Comparison of ENCODE assay signal across 10 mouse cellular contexts in the genomic region with DNA sequence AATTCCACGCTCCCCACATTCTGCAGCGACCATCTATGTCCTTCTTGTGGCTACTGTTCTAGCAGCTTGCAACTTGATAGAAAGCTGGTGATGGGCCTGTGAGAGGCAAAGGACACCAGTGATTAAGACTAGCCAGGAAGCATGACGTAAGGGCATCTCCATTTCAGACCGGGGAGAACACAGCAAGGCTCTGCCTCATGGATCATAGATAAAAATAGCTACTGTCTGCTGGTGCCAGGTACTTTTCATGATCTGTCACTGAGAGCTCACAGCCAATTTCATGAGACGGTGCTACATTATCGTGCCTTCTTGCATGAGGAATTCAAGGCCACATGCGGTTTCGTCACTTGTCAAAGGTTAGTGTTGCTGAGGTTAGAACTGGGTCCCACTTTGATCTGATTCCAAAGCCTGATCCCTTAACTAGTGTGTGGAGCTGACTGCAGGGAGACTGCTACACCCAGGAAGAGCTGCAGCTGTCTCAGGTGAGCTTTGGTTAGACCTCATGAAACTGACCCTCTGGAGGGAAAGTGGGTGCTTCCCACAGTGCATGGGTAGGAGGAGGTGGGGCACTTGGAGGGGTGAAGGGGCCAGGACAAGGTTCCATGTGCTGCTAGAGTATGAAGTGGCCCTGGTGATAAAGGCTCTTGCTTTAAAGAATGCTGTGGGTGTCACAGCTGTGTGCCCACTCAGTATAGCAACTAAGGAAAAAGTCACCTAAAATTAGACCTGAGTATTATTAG.
A peak's percentile ranks its signal among the peaks of the same experiment; 100 is the strongest.
DNase-seq lines count a peak whose midpoint lies in the region; ATAC-seq and TF ChIP-seq lines count a peak whose summit lies in the region.
"Had no signal": no experiment of that assay in that cellular context is flagged by ENCODE, and none has a peak within 500 bp of the region (broad histone marks: within the 10 kb centered on the region; RNA-seq: fewer than 3 reads in every experiment).

No protein-coding gene starts in this region.

- peak overlapping the region; percentile 33 for H3K4me2 ChIP-seq in heart, embryonic 16.5 days (ENCODE audit: low read depth, low read length)
- H3K4me2 ChIP-seq in stomach, postnatal 0 days (replicated peaks; ENCODE audit: low read depth), result no peak overlapping the region

- no peak for TF ChIP-seq CTCF in stomach, postnatal 0 days (IDR thresholded peaks at IDR 0.05; ENCODE audit: low read depth)

- peak; percentile 89 for ATAC-seq in heart, embryonic 16.5 days (replicated peaks; ENCODE audit: extremely low read depth, insufficient read depth, low FRiP score)
- no peak; the same call in 1 of the 2 replicates for ATAC-seq in stomach, postnatal 0 days (ENCODE audit: low FRiP score, low TSS enrichment)

- H3K9ac ChIP-seq in heart, embryonic 16.5 days (ENCODE audit: low read length), result peak overlapping the region; percentile 42
- H3K9ac ChIP-seq in stomach, postnatal 0 days (ENCODE audit: low read length), result no peak overlapping the region
- H3K9ac ChIP-seq: liver, embryonic 14.5 days had no signal

- H3K27ac ChIP-seq in heart, embryonic 16.5 days (ENCODE audit: low read length), result peak overlapping the region; percentile 83
- no peak overlapping the region for H3K27ac ChIP-seq in stomach, postnatal 0 days (replicated peaks)
- H3K27ac ChIP-seq: kidney, postnatal 0 days; liver, embryonic 14.5 days had no signal

- H3K27me3 ChIP-seq in heart, embryonic 16.5 days (ENCODE audit: control insufficient read depth, insufficient read depth, low read length), result no peaks in the 10 kb centered on the region
- H3K27me3 ChIP-seq in stomach, postnatal 0 days (ENCODE audit: control insufficient read depth, insufficient read depth, low read length), result no peaks in the 10 kb centered on the region

- 24% methylated on average over 8 of the region's 8 CpGs for WGBS in heart, embryonic 16.5 days
- 69% methylated on average over 8 of the region's 8 CpGs for WGBS in stomach, postnatal 0 days

- peaks cover 29% of the 10 kb centered on the region for H3K4me1 ChIP-seq in heart, embryonic 16.5 days (ENCODE audit: control insufficient read depth, insufficient read depth, low read length)
- H3K4me1 ChIP-seq in stomach, postnatal 0 days (replicated peaks; ENCODE audit: control insufficient read depth, insufficient read depth), result no peaks in the 10 kb centered on the region; the same call in 1 of the 2 replicates

- peak overlapping the region; percentile 1 for H3K4me3 ChIP-seq in heart, embryonic 16.5 days (ENCODE audit: low read length)
- H3K4me3 ChIP-seq in stomach, postnatal 0 days (ENCODE audit: low read depth, low read length), result no peak overlapping the region

- no peak for TF ChIP-seq EP300 in stomach, postnatal 0 days (optimal IDR thresholded peaks at IDR 0.05)

- H3K9me3 ChIP-seq in heart, embryonic 16.5 days (replicated peaks; ENCODE audit: control insufficient read depth, low read length), result no peaks in the 10 kb centered on the region
- no peaks in the 10 kb centered on the region for H3K9me3 ChIP-seq in stomach, postnatal 0 days (ENCODE audit: control insufficient read depth, low read length)

- no peaks in the 10 kb centered on the region for H3K36me3 ChIP-seq in heart, embryonic 16.5 days (ENCODE audit: control insufficient read depth, insufficient read depth)
- H3K36me3 ChIP-seq in stomach, postnatal 0 days (ENCODE audit: control insufficient read depth, insufficient read depth, low read length), result no peaks in the 10 kb centered on the region

- DNase-seq in 3134 (ENCODE audit: extremely low read depth, insufficient read length, low spot score) (peak; percentile 75), 3T3-L1 (ENCODE audit: low read depth, low spot score) (peak; percentile 96)
- peak; percentile 63 for DNase-seq in fibroblast of lung, adult 2 months (ENCODE audit: low read depth)
- no peak for DNase-seq in stomach, postnatal 0 days (ENCODE audit: low spot score)
- DNase-seq in urinary bladder, postnatal 4 days (ENCODE audit: low spot score in 2 of 2), result no peak
- DNase-seq in kidney, adult 8-10 months, result no peak
- DNase-seq: embryo, embryonic 11 days had no signal

Comparison
In these comparisons a context has a peak if more than half of its experiments do, and no peak if none do; other contexts are left out.
1. DNase-seq: peak in 3134 (single experiment), 3T3-L1 (single experiment) and fibroblast of lung, adult 2 months (single experiment); none in stomach, postnatal 0 days (single experiment), urinary bladder, postnatal 4 days (0 of 2) and kidney, adult 8-10 months (0 of 2).